Mouse (Mus musculus) CH12.LX (cell line): ENCODE data around the gene Gm20388. TPM values are rescaled to one million over a fixed set of nuclear protein-coding genes. Genes with fewer than 3 reads are reported as not detected.

Experiments used
- DNase-seq: peaks from one replicate; pipeline ENCODE4 v3.0.0-alpha.2; 2013; ENCODE audit errors: extremely low read depth
- H3K27ac ChIP-seq: 2 replicates; pipeline ENCODE4 v1.5.1; 2012; ENCODE audit warnings: low read depth, mild to moderate bottlenecking, control low read depth, moderate library complexity; ENCODE audit not compliant: insufficient read depth
- H3K27me3 ChIP-seq: replicated peaks from 2 replicates; pipeline ENCODE3; 2012; ENCODE audit warnings: inconsistent platforms
- H3K36me3 ChIP-seq, 2 experiments: replicated peaks in 1 of 2; 2 replicates each; pipeline versions ENCODE3 to v1.6.1; 2012; ENCODE audit warnings: inconsistent platforms in 1 of 2, low read length in 1 of 2, mild to moderate bottlenecking in 1 of 2, mixed read lengths in 1 of 2, moderate library complexity in 1 of 2; ENCODE audit not compliant: control insufficient read depth in 1 of 2, insufficient read depth in 1 of 2
- H3K4me1 ChIP-seq, 2 experiments: 2 replicates each; pipeline ENCODE4 v1.6.1; 2012; ENCODE audit warnings: inconsistent platforms in 1 of 2, moderate library complexity in 1 of 2; ENCODE audit not compliant: insufficient read depth in 2 of 2, control insufficient read depth in 1 of 2
- H3K4me2 ChIP-seq: 2 replicates; pipeline ENCODE4 v1.6.1; 2012; ENCODE audit warnings: low read depth, mild to moderate bottlenecking, control low read depth; ENCODE audit not compliant: poor library complexity, insufficient read depth, severe bottlenecking
- H3K4me3 ChIP-seq, 3 experiments: fragments of 150-350 bp in 1 of 3; sonication (generic) in 1 of 3; replicated peaks in 1 of 3; 2 replicates each; pipeline versions ENCODE3 to v1.5.1; 2011 to 2012; ENCODE audit warnings: low read depth in 2 of 3, low read length in 2 of 3, mild to moderate bottlenecking in 2 of 3, moderate library complexity in 2 of 3, control low read depth in 1 of 3, improper control_type of control experiment in 1 of 3, inconsistent platforms in 1 of 3, mixed read lengths in 1 of 3; ENCODE audit not compliant: poor library complexity in 1 of 3
- H3K79me2 ChIP-seq: replicated peaks from 2 replicates; pipeline ENCODE4 v1.6.1; 2012; ENCODE audit warnings: mild to moderate bottlenecking, moderate library complexity; ENCODE audit not compliant: control insufficient read depth, poor library complexity, insufficient read depth, severe bottlenecking; ENCODE audit errors: extremely low read depth
- H3K9ac ChIP-seq: 2 replicates; pipeline ENCODE4 v1.6.1; 2012; ENCODE audit warnings: low read depth, mild to moderate bottlenecking, control low read depth, moderate library complexity; ENCODE audit not compliant: insufficient read depth
- H3K9me3 ChIP-seq: replicated peaks from 2 replicates; pipeline ENCODE3; 2012; ENCODE audit warnings: low read length, inconsistent platforms, mixed read lengths
- CHD2 ChIP-seq: IDR thresholded peaks from 2 replicates; pipeline ENCODE4 v1.6.1; 2011; ENCODE audit warnings: low read length, improper control_type of control experiment
- CTCF ChIP-seq, 2 experiments: IDR thresholded peaks in 1 of 2; conservative IDR thresholded peaks in 1 of 2; 2 replicates each; pipeline ENCODE4 v1.5.1; 2011 to 2012; ENCODE audit warnings: low read depth in 2 of 2, low read length in 2 of 2, improper control_type of control experiment in 1 of 2, inconsistent platforms in 1 of 2, mild to moderate bottlenecking in 1 of 2, moderate library complexity in 1 of 2
- E2F4 ChIP-seq: IDR thresholded peaks from 2 replicates; pipeline ENCODE4 v1.6.1; 2011; ENCODE audit warnings: low read depth, low read length, improper control_type of control experiment; ENCODE audit not compliant: insufficient replicate concordance
- ELF1 ChIP-seq: IDR thresholded peaks from 2 replicates; pipeline ENCODE4 v1.6.1; 2014; ENCODE audit warnings: low read depth, mild to moderate bottlenecking, inconsistent platforms, low read length, improper control_type of control experiment
- EP300 ChIP-seq: IDR thresholded peaks from 2 replicates; pipeline ENCODE4 v1.6.1; 2011; ENCODE audit warnings: low read length, improper control_type of control experiment
- GABPA ChIP-seq: IDR thresholded peaks from 2 replicates; pipeline ENCODE4 v1.6.1; 2012; ENCODE audit warnings: low read depth, low read length, improper control_type of control experiment, inconsistent platforms; ENCODE audit not compliant: insufficient replicate concordance
- IRF4 ChIP-seq: IDR thresholded peaks from 2 replicates; pipeline ENCODE4 v1.6.1; 2014; ENCODE audit warnings: low read depth, mild to moderate bottlenecking, inconsistent platforms, low read length, improper control_type of control experiment
- JUN ChIP-seq: IDR thresholded peaks from 2 replicates; pipeline ENCODE4 v1.6.1; 2011; ENCODE audit warnings: low read depth, mild to moderate bottlenecking, low read length, improper control_type of control experiment, moderate library complexity; ENCODE audit not compliant: insufficient read depth
- JUND ChIP-seq: conservative IDR thresholded peaks from 2 replicates; pipeline ENCODE4 v1.6.1; 2011; ENCODE audit warnings: low read depth, low read length, improper control_type of control experiment
- KAT2A ChIP-seq: IDR thresholded peaks from 2 replicates; pipeline ENCODE4 v1.6.1; 2012; ENCODE audit warnings: low read length, improper control_type of control experiment, inconsistent platforms; ENCODE audit not compliant: insufficient replicate concordance
- MAFK ChIP-seq: IDR thresholded peaks from 2 replicates; pipeline ENCODE4 v1.6.1; 2011; ENCODE audit warnings: low read length, improper control_type of control experiment; ENCODE audit not compliant: insufficient replicate concordance
- MEF2A ChIP-seq: IDR thresholded peaks from 2 replicates; pipeline ENCODE4 v1.6.1; 2014; ENCODE audit warnings: low read depth, mild to moderate bottlenecking, inconsistent platforms, low read length, improper control_type of control experiment, borderline replicate concordance
- MYC ChIP-seq: IDR thresholded peaks from 2 replicates; pipeline ENCODE4 v1.6.1; 2011; ENCODE audit warnings: low read depth, mild to moderate bottlenecking, improper control_type of control experiment, low read length
- NRF1 ChIP-seq: IDR thresholded peaks from 2 replicates; pipeline ENCODE4 v1.6.1; 2014; ENCODE audit warnings: low read depth, mild to moderate bottlenecking, inconsistent platforms, low read length, improper control_type of control experiment, moderate library complexity
- PAX5 ChIP-seq: IDR thresholded peaks from 2 replicates; pipeline ENCODE4 v1.6.1; 2012; ENCODE audit warnings: low read length, inconsistent platforms, mixed read lengths
- RAD21 ChIP-seq: IDR thresholded peaks from 2 replicates; pipeline ENCODE4 v1.6.1; 2011; ENCODE audit warnings: low read depth, mild to moderate bottlenecking, low read length, improper control_type of control experiment, moderate library complexity
- SIN3A ChIP-seq: IDR thresholded peaks from 2 replicates; pipeline ENCODE4 v1.6.1; 2012; ENCODE audit warnings: low read length, improper control_type of control experiment, inconsistent platforms
- SMC3 ChIP-seq: IDR thresholded peaks from 2 replicates; pipeline ENCODE4 v1.6.1; 2011; ENCODE audit warnings: low read depth, low read length, improper control_type of control experiment
- TCF12 ChIP-seq: IDR thresholded peaks from 2 replicates; pipeline ENCODE4 v1.6.1; 2014; ENCODE audit warnings: low read depth, mild to moderate bottlenecking, inconsistent platforms, low read length, improper control_type of control experiment
- UBTF ChIP-seq: IDR thresholded peaks from 2 replicates; pipeline ENCODE4 v1.6.1; 2012; ENCODE audit warnings: low read depth, mild to moderate bottlenecking, inconsistent platforms, low read length, improper control_type of control experiment, moderate library complexity
- USF2 ChIP-seq: conservative IDR thresholded peaks from 2 replicates; pipeline ENCODE4 v1.6.1; 2011; ENCODE audit warnings: low read depth, low read length, improper control_type of control experiment
- ZC3H11A ChIP-seq: IDR thresholded peaks from 2 replicates; pipeline ENCODE4 v1.6.1; 2012; ENCODE audit warnings: low read depth, mild to moderate bottlenecking, inconsistent platforms, low read length, improper control_type of control experiment
- ZKSCAN1 ChIP-seq: IDR thresholded peaks from 2 replicates; pipeline ENCODE4 v1.6.1; 2012; ENCODE audit warnings: low read depth, inconsistent platforms, low read length, improper control_type of control experiment, borderline replicate concordance
- ZNF384 ChIP-seq: IDR thresholded peaks from 2 replicates; pipeline ENCODE4 v1.6.1; 2012; ENCODE audit warnings: low read depth, low read length, improper control_type of control experiment, inconsistent platforms
- dilution Hi-C: fragments of 300-500 bp; cut with MboI; formaldehyde crosslinking; loops from 2 replicates; pipeline ENCODE4 v1.14.3; 2020; ENCODE audit warnings: low sequenced_read_pairs; ENCODE audit not compliant: extremely low pct_unique_long_range_greater_than_20kb, extremely low pct_ligation_motif_present
- in situ Hi-C: fragments of 300-500 bp; cut with MboI; formaldehyde crosslinking; loops from 3 replicates; pipeline ENCODE4 v1.14.3; 2019; ENCODE audit warnings: low sequenced_read_pairs, low pct_ligation_motif_present, low pct_unique_long_range_greater_than_20kb, mixed read lengths
- polyA plus RNA-seq: library from polyadenylated mRNA; unstranded; fragments of >175 nt; gene quantifications from 2 replicates; pipeline ENCODE4 v1.2.1, GENCODE M21; 2012; ENCODE audit warnings: low read depth; ENCODE audit not compliant: insufficient read length
- total RNA-seq, 2 experiments: library from RNA; depleted of rRNA; stranded (reverse); fragments of 300-350 nt in 1 of 2; fragments of >200 nt in 1 of 2; gene quantifications; 2 replicates each; pipeline ENCODE4 v1.2.3; 2012 to 2014

Gm20388 gene
- total and polyA plus RNA-seq, 3 experiments: 14.8 to 26.3 (median 22.2) TPM

- no peaks in the 10 kb centered on the region for H3K36me3 ChIP-seq
- no peak for DNase-seq
- peaks cover 7% of the 10 kb centered on the region for H3K9me3 ChIP-seq
- no peak overlapping the region for H3K4me3 ChIP-seq
- no peaks in the 10 kb centered on the region for H3K79me2 ChIP-seq
- peaks cover 2% of the 10 kb centered on the region for H3K27me3 ChIP-seq
- TF ChIP-seq MYC: no peak
- TF ChIP-seq MAFK: no peak
- TF ChIP-seq ELF1: no peak
- TF ChIP-seq IRF4: no peak
- TF ChIP-seq CHD2: no peak
- TF ChIP-seq KAT2A: no peak
- TF ChIP-seq EP300: no peak
- TF ChIP-seq TCF12: no peak
- TF ChIP-seq NRF1: no peak
- TF ChIP-seq ZNF384: no peak
- TF ChIP-seq UBTF: no peak
- no peak for TF ChIP-seq SIN3A
- TF ChIP-seq, all 38 proteins: peak for 0
- dilution Hi-C loops: no loop called here
- Histone ChIP-seq H3K4me1 (peaks cover 2 to 29% of the 10 kb centered on the region in 2 experiments; a peak in 3 of 4 replicates), H3K27ac (no peak overlapping the region), H3K4me2 (no peak overlapping the region), H3K9ac (no peak overlapping the region)
- in situ Hi-C loops: loop anchor here (10.0 kb wide), 1 partner anchor 555 kb away; no protein-coding TSS in a partner anchor
These were observed 3889.2 kb downstream of the Gm20388 start for GRCm38 (mm10) chr8:123799885-123800284.

DNA sequence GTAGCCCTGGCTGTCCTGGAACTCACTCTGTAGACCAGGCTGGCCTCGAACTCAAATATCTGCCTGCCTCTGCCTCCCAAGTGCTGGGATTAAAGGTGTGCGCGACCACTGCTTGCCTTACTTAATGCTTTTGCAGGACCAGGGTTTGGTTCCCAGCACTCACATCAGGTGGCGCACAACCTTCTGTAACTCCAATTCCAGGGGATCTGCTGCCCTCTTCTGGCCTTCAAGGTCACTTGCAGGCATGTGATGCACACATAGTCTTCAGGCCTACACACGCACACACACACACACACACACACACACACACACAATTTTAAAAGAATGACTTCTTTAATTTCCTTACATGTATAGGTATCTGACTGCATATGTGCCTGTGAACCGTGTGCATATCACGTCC lies 3890.2 kb downstream of the Gm20388 start:
- Histone ChIP-seq H3K79me2 (no peaks in the 10 kb centered on the region), H3K4me2 (no peak overlapping the region), H3K9ac (no peak overlapping the region), H3K36me3 (no peaks in the 10 kb centered on the region), H3K27me3 (peaks cover 2% of the 10 kb centered on the region), H3K9me3 (peaks cover 7% of the 10 kb centered on the region)
- dilution Hi-C loops: no loop called here
- in situ Hi-C loops: no loop called here
- no peak for DNase-seq
- TF ChIP-seq ZC3H11A (no peak), ZNF384 (no peak), CTCF (conservative IDR thresholded peaks at IDR 0.05 in 1 of 2, IDR thresholded peaks at IDR 0.05 in 1 of 2; ENCODE audit: low read depth in 2 of 2, low read length in 2 of 2) (peak in 1 of 2 experiments; percentile 21; a peak in 2 of 4 replicates)
- TF ChIP-seq, all 38 proteins: peak for 1
- Histone ChIP-seq H3K27ac (no peak overlapping the region), H3K4me3 (no peak overlapping the region), H3K4me1 (peaks cover 2 to 29% of the 10 kb centered on the region in 2 experiments; a peak in 3 of 4 replicates)

DNA sequence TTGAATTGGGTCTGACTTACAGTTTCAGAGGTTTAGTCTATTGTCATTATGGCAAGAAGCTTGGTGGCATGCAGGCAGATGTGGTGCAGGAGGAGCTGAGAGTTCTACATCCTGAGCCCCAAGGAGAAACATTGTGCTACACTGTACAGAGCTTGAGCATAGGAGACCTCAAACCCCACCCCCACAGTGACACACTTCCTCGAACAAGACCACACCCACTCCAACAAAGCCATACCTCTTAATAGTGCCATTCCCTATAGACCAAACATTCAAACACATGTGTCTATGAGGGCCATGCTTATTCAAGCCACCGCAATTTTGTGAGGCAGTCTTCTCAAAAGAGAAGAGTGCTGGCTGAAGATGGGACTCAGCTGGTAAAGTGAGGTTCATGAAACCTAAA lies 3890.9 kb downstream of the Gm20388 start:
- Histone ChIP-seq H3K27ac (no peak overlapping the region), H3K36me3 (no peaks in the 10 kb centered on the region), H3K4me2 (no peak overlapping the region), H3K79me2 (no peaks in the 10 kb centered on the region), H3K4me1 (peaks cover 2 to 29% of the 10 kb centered on the region in 2 experiments; a peak in 3 of 4 replicates), H3K27me3 (peaks cover 2% of the 10 kb centered on the region), H3K9ac (no peak overlapping the region), H3K4me3 (no peak overlapping the region), H3K9me3 (peaks cover 7% of the 10 kb centered on the region)
- dilution Hi-C loops: no loop called here
- TF ChIP-seq RAD21 (no peak), MYC (no peak), SMC3 (no peak), GABPA (no peak), SIN3A (no peak), PAX5 (no peak), MEF2A (no peak), E2F4 (no peak), JUN (no peak), ELF1 (no peak), USF2 (no peak), ZKSCAN1 (no peak), JUND (no peak)
- DNase-seq: no peak
- in situ Hi-C loops: no loop called here
